Mouse (Mus musculus): ENCODE measurements around the gene Cd46. TPM values are rescaled to one million over a fixed set of nuclear protein-coding genes. Genes with fewer than 3 reads are reported as not detected.

Cd46 gene
- polyA plus RNA-seq (2021) = 0.35 TPM

DNA sequence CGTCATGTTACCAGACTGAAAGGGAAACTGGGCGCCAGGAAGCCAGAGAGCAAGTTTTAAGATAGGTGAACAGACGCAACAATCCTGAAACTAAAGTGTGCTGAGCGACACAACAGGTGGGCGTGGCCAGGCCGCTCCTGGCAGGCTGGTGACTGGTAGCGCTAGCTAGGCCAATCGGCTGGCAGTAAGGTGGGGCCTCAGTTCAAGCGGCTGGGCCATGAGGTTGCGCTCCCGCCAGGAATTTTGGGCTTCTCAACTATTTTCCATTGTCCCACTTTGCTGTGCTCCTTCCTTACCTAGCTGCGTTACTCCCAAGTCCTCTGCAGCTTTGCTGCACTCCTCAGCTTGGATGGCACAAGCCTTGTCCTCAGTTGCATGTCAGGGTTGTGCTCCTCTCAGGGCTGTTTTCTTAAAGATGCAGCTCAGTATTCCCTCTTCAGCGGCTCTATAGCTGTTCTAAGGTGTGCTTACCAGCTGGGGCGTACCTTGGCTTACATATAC lies at the start of gene Cd46:
Gene Cd46, minus strand, starts transcription at position 30 of the 501 bp plus-strand sequence.
- in situ Hi-C loops (cut with MboI; ENCODE audit: low pct_unique_long_range_greater_than_20kb) = no loop called here
- DNase-seq (ENCODE audit: low read depth, low spot score) (no peak), ATAC-seq (peak; percentile 100)
- CTCF ChIA-PET = interaction anchor here (1.2 kb wide), 1 partner anchor 52 kb away, joined by 3 read pairs; no protein-coding TSS in a partner anchor
- POLR2A ChIA-PET = interaction anchor here (0.8 to 1.5 kb wide), 3 partner anchors 12 to 115 kb away, joined by 3 to 4 read pairs (median 3); partner anchors contain the start of gene Cr1l
- no peak for TF ChIP-seq CTCF (IDR thresholded peaks at IDR 0.05)
- H3K27me3 ChIP-seq = no peaks in the 10 kb centered on the region

DNA sequence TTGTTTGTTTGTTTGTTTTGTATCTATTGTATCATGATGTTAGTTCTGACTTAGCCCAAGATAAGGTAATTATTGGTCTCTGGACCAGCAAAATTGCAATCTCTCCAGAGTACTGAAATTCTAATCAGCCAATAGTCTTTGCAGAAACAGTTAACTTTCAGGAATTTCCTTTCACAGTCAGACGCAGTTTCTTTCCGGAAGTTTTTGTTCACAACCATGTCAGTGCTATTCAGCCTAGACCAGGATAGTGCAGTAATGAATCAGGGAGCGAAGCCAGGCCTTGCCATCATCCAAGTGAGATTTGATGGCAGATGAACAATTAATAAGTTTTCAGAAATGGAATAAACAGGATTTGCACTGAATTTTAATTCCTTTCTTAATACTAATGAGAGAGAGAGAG lies 40.0 kb upstream of the Cd46 start:
- POLR2A ChIA-PET = interaction anchor here (1.5 kb wide), 1 partner anchor 40 kb away, joined by 3 read pairs; the partner anchor contains the start of gene Cd46
- DNase-seq (ENCODE audit: low read depth, low spot score) (no peak), ATAC-seq (no peak)
- in situ Hi-C loops (cut with MboI; ENCODE audit: low pct_unique_long_range_greater_than_20kb) = no loop called here
- CTCF ChIA-PET = interaction anchor here (1.2 to 2.0 kb wide), 4 partner anchors 8 to 156 kb away, joined by 3 to 11 read pairs (median 5); no protein-coding TSS in a partner anchor
- H3K27me3 ChIP-seq = peaks cover 7% of the 10 kb centered on the region
- no peak for TF ChIP-seq CTCF (IDR thresholded peaks at IDR 0.05)

- ChIA-PET POLR2A (interaction anchor here (0.6 to 1.5 kb wide), 2 partner anchors 40 to 139 kb away, joined by 3 read pairs; partner anchors contain the start of gene Cd46), CTCF (interaction anchor here (1.0 to 2.0 kb wide), 6 partner anchors 8 to 155 kb away, joined by 3 to 11 read pairs (median 4); no protein-coding TSS in a partner anchor)
- ATAC-seq = no peak
- in situ Hi-C loops (cut with MboI; ENCODE audit: low pct_unique_long_range_greater_than_20kb) = no loop called here
- DNase-seq (ENCODE audit: low read depth, low spot score) = no peak
- TF ChIP-seq CTCF (IDR thresholded peaks at IDR 0.05) = no peak
- peaks cover 5% of the 10 kb centered on the region for H3K27me3 ChIP-seq
These were observed 39.6 kb upstream of the Cd46 start for GRCm38 (mm10) chr1:195131675-195132015.

GRCm38 (mm10) chr1:195130953-195131674 lies 39.1 kb upstream of the Cd46 start, which contains the start of gene Cr1l:
TSS of gene Cr1l (minus strand) at chr1:195131586.
- ChIA-PET CTCF (interaction anchor here (0.8 to 2.0 kb wide), 8 partner anchors 9 to 171 kb away, joined by 3 to 11 read pairs (median 4); no protein-coding TSS in a partner anchor), POLR2A (interaction anchor here (0.6 to 1.5 kb wide), 3 partner anchors 17 to 138 kb away, joined by 3 read pairs; partner anchors contain the start of gene Cd46)
- peak; percentile 86 for TF ChIP-seq CTCF (IDR thresholded peaks at IDR 0.05)
- H3K27me3 ChIP-seq = peaks cover 4% of the 10 kb centered on the region
- DNase-seq (ENCODE audit: low read depth, low spot score) = peak; percentile 27
- in situ Hi-C loops (cut with MboI; ENCODE audit: low pct_unique_long_range_greater_than_20kb) = no loop called here
- ATAC-seq = peak; percentile 96

- DNase-seq (ENCODE audit: low read depth, low spot score) (peak; percentile 6), ATAC-seq (no peak)
- CTCF ChIA-PET = interaction anchor here (0.8 to 2.0 kb wide), 6 partner anchors 9 to 171 kb away, joined by 3 to 11 read pairs (median 4); no protein-coding TSS in a partner anchor
- in situ Hi-C loops (cut with MboI; ENCODE audit: low pct_unique_long_range_greater_than_20kb) = no loop called here
- H3K27me3 ChIP-seq = peaks cover 4% of the 10 kb centered on the region
- TF ChIP-seq CTCF (IDR thresholded peaks at IDR 0.05) = no peak
- POLR2A ChIA-PET = interaction anchor here (1.3 to 1.5 kb wide), 2 partner anchors 16 to 38 kb away, joined by 3 read pairs; partner anchors contain the start of gene Cd46
These were observed 38.4 kb upstream of the Cd46 start for GRCm38 (mm10) chr1:195130479-195130878.

DNA sequence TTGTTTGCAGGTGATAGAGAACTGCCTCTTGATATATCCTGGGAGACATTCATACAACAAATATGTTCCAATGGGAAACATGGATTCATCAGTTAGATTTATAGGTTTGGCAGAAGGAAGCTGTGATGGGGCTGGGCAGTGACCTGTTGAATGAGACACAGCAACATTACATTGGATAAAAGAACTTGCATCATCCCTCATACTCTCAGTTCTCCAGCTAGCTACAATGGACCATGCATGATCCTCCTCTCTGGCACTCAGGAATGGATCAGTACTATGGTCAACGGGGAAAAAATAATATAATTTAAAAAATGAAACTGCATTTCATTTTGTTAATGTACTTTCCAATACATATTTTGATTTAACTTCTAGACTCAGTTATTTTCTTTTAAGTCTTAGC lies 37.8 kb upstream of the Cd46 start:
- CTCF ChIA-PET = interaction anchor here (1.1 kb wide), 1 partner anchor 9 kb away, joined by 3 read pairs; no protein-coding TSS in a partner anchor
- no peak for TF ChIP-seq CTCF (IDR thresholded peaks at IDR 0.05)
- H3K27me3 ChIP-seq = peaks cover 4% of the 10 kb centered on the region
- POLR2A ChIA-PET = interaction anchor here (1.3 kb wide), 1 partner anchor 16 kb away, joined by 3 read pairs; no protein-coding TSS in a partner anchor
- in situ Hi-C loops (cut with MboI; ENCODE audit: low pct_unique_long_range_greater_than_20kb) = loop anchor here (5.0 kb wide), 1 partner anchor 42 kb away; no protein-coding TSS in a partner anchor
- no peak for DNase-seq (ENCODE audit: low read depth, low spot score)
- no peak for ATAC-seq

DNA sequence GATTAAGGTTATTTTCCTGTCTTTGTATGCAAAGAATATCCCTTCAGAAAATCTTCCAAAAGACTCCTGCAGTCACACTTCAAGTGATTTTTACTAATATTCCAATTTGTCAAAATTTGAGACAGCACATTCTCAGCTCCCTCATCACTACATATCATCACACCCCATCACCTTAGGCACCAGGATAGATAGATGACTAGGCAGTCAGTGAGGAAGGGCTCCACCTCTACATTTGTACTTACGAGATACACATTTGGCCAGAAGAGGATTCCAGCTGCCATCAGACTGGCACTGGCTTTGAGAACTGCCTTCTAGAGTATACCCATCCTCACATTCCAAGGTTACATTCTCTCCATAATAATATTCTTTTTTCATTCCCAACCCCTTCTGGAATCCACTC lies 22.4 kb upstream of the Cd46 start:
- DNase-seq (ENCODE audit: low read depth, low spot score) (no peak), ATAC-seq (no peak)
- no peak for TF ChIP-seq CTCF (IDR thresholded peaks at IDR 0.05)
- ChIA-PET CTCF (no interaction called here), POLR2A (interaction anchor here (1.3 kb wide), 1 partner anchor 16 kb away, joined by 3 read pairs; no protein-coding TSS in a partner anchor)
- in situ Hi-C loops (cut with MboI; ENCODE audit: low pct_unique_long_range_greater_than_20kb) = no loop called here
- no peaks in the 10 kb centered on the region for H3K27me3 ChIP-seq

DNA sequence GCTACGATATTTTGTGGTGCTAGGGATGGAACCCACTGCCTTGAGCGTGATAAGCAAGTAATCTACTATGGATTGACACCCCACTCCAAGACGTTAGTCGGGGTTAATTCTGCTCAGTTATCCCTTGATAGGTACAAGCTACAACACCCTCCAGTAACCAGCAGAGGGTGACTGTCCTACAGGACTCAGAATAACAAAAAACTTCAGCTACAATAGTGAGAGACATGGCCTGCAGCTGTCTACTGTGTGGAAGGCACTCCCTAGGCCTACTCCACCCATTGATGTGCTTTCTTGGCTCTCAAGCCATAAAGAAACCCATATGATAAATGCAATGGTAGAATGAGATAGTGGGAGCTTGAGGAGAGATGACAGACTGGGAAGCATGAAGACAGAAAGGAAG lies 21.6 kb upstream of the Cd46 start:
- in situ Hi-C loops (cut with MboI; ENCODE audit: low pct_unique_long_range_greater_than_20kb) = no loop called here
- POLR2A ChIA-PET = interaction anchor here (1.3 kb wide), 1 partner anchor 17 kb away, joined by 3 read pairs; no protein-coding TSS in a partner anchor
- no peak for ATAC-seq

GRCm38 (mm10) chr1:195100693-195101092 lies 8.6 kb upstream of the Cd46 start:
- no peaks in the 10 kb centered on the region for H3K27me3 ChIP-seq
- ATAC-seq (no peak), DNase-seq (ENCODE audit: low read depth, low spot score) (no peak)
- in situ Hi-C loops (cut with MboI; ENCODE audit: low pct_unique_long_range_greater_than_20kb) = no loop called here
- POLR2A ChIA-PET = no interaction called here
- TF ChIP-seq CTCF (IDR thresholded peaks at IDR 0.05) = no peak
- CTCF ChIA-PET = no interaction called here

More for the DNA sequence above, 21.6 kb upstream of the Cd46 start:
- no peaks in the 10 kb centered on the region for H3K27me3 ChIP-seq
- no peak for DNase-seq (ENCODE audit: low read depth, low spot score)
- CTCF ChIA-PET = no interaction called here
- no peak for TF ChIP-seq CTCF (IDR thresholded peaks at IDR 0.05)

DNA sequence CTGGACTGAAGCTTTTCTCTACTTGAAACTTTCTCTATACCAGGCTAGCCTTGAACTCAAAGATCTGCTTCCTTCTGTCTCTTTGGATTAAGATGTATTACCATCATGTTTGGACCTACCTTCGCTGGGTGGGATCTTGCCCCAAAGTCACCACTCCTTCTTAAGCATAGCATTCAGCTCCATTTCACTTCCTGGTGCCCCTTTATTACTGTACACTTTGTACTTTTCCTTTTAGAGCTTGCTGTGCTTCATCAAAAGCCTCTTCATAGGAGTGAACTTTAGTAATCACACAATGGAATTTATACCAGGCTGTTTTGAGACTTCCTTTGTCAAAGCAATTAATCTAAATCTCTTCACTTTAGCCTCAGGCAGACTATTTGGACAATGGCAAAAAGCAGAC lies 6.0 kb upstream of the Cd46 start:
- DNase-seq (ENCODE audit: low read depth, low spot score) = no peak
- no peak for ATAC-seq
- CTCF ChIA-PET = interaction anchor here (0.9 kb wide), 1 partner anchor 12 kb away, joined by 3 read pairs; no protein-coding TSS in a partner anchor
- in situ Hi-C loops (cut with MboI; ENCODE audit: low pct_unique_long_range_greater_than_20kb) = no loop called here
- no peak for TF ChIP-seq CTCF (IDR thresholded peaks at IDR 0.05)
- POLR2A ChIA-PET = no interaction called here
- H3K27me3 ChIP-seq = no peaks in the 10 kb centered on the region
